Comparison of ENCODE assay signal across 15 mouse cellular contexts in genomic region chr12:26501042-26501441, GRCm38 (mm10).
"Had no signal": no experiment of that assay in that cellular context is flagged by ENCODE, and none has a peak within 500 bp of the region (broad histone marks: within the 10 kb centered on the region; RNA-seq: fewer than 3 reads in every experiment).

No protein-coding gene starts in this region.

- H3K9me3 ChIP-seq: neural tube, embryonic 15.5 days; stomach, embryonic 15.5 days had no signal

- H3K27me3 ChIP-seq: neural tube, embryonic 15.5 days; stomach, embryonic 15.5 days had no signal

- H3K36me3 ChIP-seq: neural tube, embryonic 15.5 days; stomach, embryonic 15.5 days had no signal

- DNase-seq: retina, postnatal 1 day; right cerebral cortex, adult 18-20 months; right cerebral cortex, postnatal 14 days; right cerebral cortex, postnatal 25 days; right cerebral cortex, postnatal 4 days; spleen, adult 18-20 months; thymus, adult 18-20 months; thymus, adult 2 months; thymus, postnatal 14 days; thymus, postnatal 25 days; thymus, postnatal 36 days; thymus, postnatal 4 days had no signal

- H3K4me2 ChIP-seq: neural tube, embryonic 15.5 days; stomach, embryonic 15.5 days had no signal

- H3K4me3 ChIP-seq: neural tube, embryonic 15.5 days; stomach, embryonic 15.5 days had no signal

- H3K4me1 ChIP-seq: neural tube, embryonic 15.5 days; stomach, embryonic 15.5 days had no signal

- H3K27ac ChIP-seq: neural tube, embryonic 15.5 days; stomach, embryonic 15.5 days; stomach, postnatal 0 days had no signal

- H3K9ac ChIP-seq: neural tube, embryonic 15.5 days; stomach, embryonic 15.5 days had no signal
